Mouse (Mus musculus) forebrain, embryonic 14.5 days (tissue): Measurements from ENCODE around the gene Mrpl51. TPM values are rescaled to one million over a fixed set of nuclear protein-coding genes. Genes with fewer than 3 reads are reported as not detected.

Experiments used
- ATAC-seq: fragments of 200-750 bp; cut with Nextera tagmentation; 2 replicates; pipeline ENCODE4 v1.8.0; 2017; ENCODE audit warnings: mild to moderate bottlenecking, moderate library complexity
- DNase-seq: peaks from one replicate; pipeline ENCODE4 v3.0.0-alpha.2; 2015; ENCODE audit warnings: low spot score
- H3K27ac ChIP-seq: fragments of 300-500 bp; sonication (generic); 2 replicates; pipeline ENCODE4 v1.5.1; 2014; ENCODE audit warnings: low read depth, mild to moderate bottlenecking, control low read depth, low read length, moderate library complexity
- H3K27me3 ChIP-seq: fragments of 300-500 bp; sonication (generic); replicated peaks from 2 replicates; pipeline ENCODE4 v1.6.1; 2014; ENCODE audit warnings: low read length, control low read depth, mixed read lengths; ENCODE audit not compliant: control insufficient read depth, insufficient read depth
- H3K36me3 ChIP-seq: fragments of 300-500 bp; sonication (generic); 2 replicates; pipeline ENCODE4 v1.6.1; 2014; ENCODE audit warnings: low read length, control low read depth; ENCODE audit not compliant: control insufficient read depth, insufficient read depth
- H3K4me1 ChIP-seq: fragments of 300-500 bp; sonication (generic); 2 replicates; pipeline ENCODE4 v1.6.1; 2014; ENCODE audit warnings: antibody characterized with exemption, low read length, control low read depth; ENCODE audit not compliant: control insufficient read depth, insufficient read depth
- H3K4me2 ChIP-seq: fragments of 300-500 bp; sonication (generic); 2 replicates; pipeline ENCODE4 v1.6.1; 2014; ENCODE audit warnings: mild to moderate bottlenecking, control low read depth, low read length
- H3K4me3 ChIP-seq: fragments of 300-500 bp; sonication (generic); 2 replicates; pipeline ENCODE4 v1.5.1; 2014; ENCODE audit warnings: low read depth, low read length, control low read depth
- H3K9ac ChIP-seq: fragments of 300-500 bp; sonication (generic); 2 replicates; pipeline ENCODE4 v1.6.1; 2014; ENCODE audit warnings: mild to moderate bottlenecking, low read length, control low read depth, moderate library complexity
- H3K9me3 ChIP-seq: fragments of 300-500 bp; sonication (generic); replicated peaks from 2 replicates; pipeline ENCODE4 v1.6.1; 2016; ENCODE audit warnings: low read length, control low read depth, mixed read lengths; ENCODE audit not compliant: control insufficient read depth
- WGBS: fragments of 180-500 bp; shearing (Covaris S2); extraction: QIAGEN DNeasy Blood & Tissue Kit; methylation state at CpG from one replicate; pipeline ENCODE4 v1.1.7; 2014; 5-methylcytosine and 5-hydroxymethylcytosine counted together
- polyA plus RNA-seq: library from polyadenylated mRNA; unstranded; fragments of >200 nt; fragmentation: Nextera tagmentation; extraction: Ambion mirVana; gene quantifications from 2 replicates; pipeline ENCODE4 v1.2.1, GENCODE M21; 2014

The Mrpl51 gene
- polyA plus RNA-seq, 1 experiment from 2014 or later: 179 TPM

DNA sequence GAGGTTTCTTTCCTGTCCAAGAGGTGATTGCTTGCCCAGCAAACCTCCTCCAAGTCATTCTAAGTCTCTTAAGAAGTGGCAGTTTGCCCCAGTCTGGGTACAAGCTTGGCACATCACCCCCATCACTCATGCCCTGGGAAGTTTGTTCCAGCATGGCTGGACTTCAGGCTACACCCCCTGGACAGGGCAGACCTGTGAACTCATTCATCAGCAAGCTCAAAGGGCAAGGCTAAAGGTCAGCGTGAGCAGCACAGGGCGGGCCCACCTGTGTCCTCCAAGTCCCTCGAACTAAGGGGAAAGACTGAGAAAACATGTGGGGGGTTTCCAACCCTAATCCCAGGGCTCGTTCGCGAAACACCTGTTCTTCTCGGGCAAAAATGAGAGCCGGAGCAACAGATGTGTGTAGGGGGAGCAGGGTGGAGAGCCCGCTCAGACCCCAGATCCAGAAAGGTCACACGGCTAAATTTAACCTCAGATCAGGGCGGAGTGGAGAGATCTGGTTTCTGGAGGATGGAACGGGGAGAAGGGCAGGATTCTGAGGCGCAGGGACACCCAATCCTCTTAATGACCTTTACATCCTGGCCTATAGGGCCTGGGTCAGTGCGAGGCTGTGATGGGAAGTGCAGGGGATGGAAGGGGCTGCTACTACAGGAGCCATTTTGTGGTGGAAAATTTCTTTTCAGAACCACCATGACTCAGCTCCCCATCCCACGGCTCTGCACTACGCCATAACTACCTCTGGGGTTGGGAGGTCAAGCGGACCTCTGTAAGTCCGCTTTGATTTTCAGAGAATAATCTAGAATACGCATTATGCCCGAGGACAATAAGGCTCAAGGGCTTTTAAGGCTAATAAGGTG, 27.6 kb upstream of the Mrpl51 start:
- peaks cover 29% of the 10 kb centered on the region for H3K4me1 ChIP-seq
- no peaks in the 10 kb centered on the region for H3K9me3 ChIP-seq
- ATAC-seq (no peak), DNase-seq (no peak)
- H3K9ac ChIP-seq: peak overlapping the region; percentile 97
- H3K27me3 ChIP-seq: no peaks in the 10 kb centered on the region
- peak overlapping the region; percentile 96 for H3K4me2 ChIP-seq
- H3K4me3 ChIP-seq: peak overlapping the region; percentile 99
- H3K27ac ChIP-seq: peak overlapping the region; percentile 91
- WGBS: 4% methylated on average over 20 of the region's 20 CpGs
- H3K36me3 ChIP-seq: peaks cover 63% of the 10 kb centered on the region

GRCm38 (mm10) chr6:125164672-125165327, 26.8 kb upstream of the Mrpl51 start:
- DNase-seq (peak; percentile 80), ATAC-seq (peak; percentile 42)
- Histone ChIP-seq H3K27ac (peak overlapping the region; percentile 91), H3K9me3 (no peaks in the 10 kb centered on the region), H3K4me3 (peak overlapping the region; percentile 99), H3K27me3 (no peaks in the 10 kb centered on the region), H3K4me2 (peak overlapping the region; percentile 96), H3K4me1 (peaks cover 29% of the 10 kb centered on the region), H3K36me3 (peaks cover 63% of the 10 kb centered on the region), H3K9ac (peak overlapping the region; percentile 97)
- WGBS: under 1% methylated on average over 39 of the region's 39 CpGs

DNA sequence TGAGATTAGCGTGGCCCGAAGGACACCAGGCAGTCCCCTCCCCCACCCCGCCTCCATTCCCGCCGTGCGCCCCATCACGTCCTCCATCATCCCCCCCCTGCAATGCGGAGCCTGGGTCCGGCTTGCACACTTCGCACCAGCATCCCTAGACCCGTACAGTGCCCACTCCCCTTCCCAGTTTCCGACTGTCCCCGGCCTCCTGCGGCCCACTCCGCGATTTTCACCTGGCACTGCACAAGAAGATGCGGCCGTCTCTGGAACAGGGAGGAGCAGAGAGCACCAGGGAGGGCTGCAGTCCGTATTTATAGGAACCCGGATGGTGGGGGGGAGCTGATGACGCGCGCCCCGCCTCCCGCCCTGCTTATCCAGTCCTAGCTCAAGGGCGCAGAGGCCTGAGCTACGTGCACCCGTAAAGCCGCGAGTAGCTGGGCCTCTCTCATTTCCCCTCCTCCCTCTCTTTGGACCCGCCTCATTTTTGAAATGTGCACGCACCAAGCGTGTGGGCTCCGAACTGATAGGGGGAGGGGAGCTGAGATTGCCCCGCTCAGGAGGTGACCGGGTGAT, 26.2 kb upstream of the Mrpl51 start:
- peak overlapping the region; percentile 91 for H3K27ac ChIP-seq
- H3K4me1 ChIP-seq: peaks cover 29% of the 10 kb centered on the region
- H3K9me3 ChIP-seq: no peaks in the 10 kb centered on the region
- DNase-seq (peak; percentile 98), ATAC-seq (peak; percentile 93)
- H3K36me3 ChIP-seq: peaks cover 63% of the 10 kb centered on the region
- H3K9ac ChIP-seq: peak overlapping the region; percentile 97
- no peaks in the 10 kb centered on the region for H3K27me3 ChIP-seq
- peak overlapping the region; percentile 96 for H3K4me2 ChIP-seq
- H3K4me3 ChIP-seq: peak overlapping the region; percentile 99
- WGBS: under 1% methylated on average over 36 of the region's 36 CpGs

GRCm38 (mm10) chr6:125166051-125166751, 25.4 kb upstream of the Mrpl51 start, which contains the start of gene Gapdh:
TSS of gene Gapdh (minus strand) at chr6:125166467.
- H3K27ac ChIP-seq: peak within 1 kb of the TSS; percentile 91
- H3K4me1 ChIP-seq: peaks cover 29% of the 10 kb centered on the region
- peak within 1 kb of the TSS; percentile 96 for H3K4me2 ChIP-seq
- H3K9me3 ChIP-seq: no peaks in the 10 kb centered on the region
- no peaks in the 10 kb centered on the region for H3K27me3 ChIP-seq
- ATAC-seq: peak; percentile 14
- peaks cover 63% of the 10 kb centered on the region for H3K36me3 ChIP-seq
- H3K4me3 ChIP-seq: peak within 1 kb of the TSS; percentile 99
- DNase-seq: peak; percentile 70
- WGBS: under 1% methylated on average over 18 of the region's 18 CpGs
- peak within 1 kb of the TSS; percentile 97 for H3K9ac ChIP-seq

- H3K9ac ChIP-seq: peak overlapping the region; percentile 48; the same call in 1 of the 2 replicates
- ATAC-seq (no peak), DNase-seq (peak; percentile 69)
- peak overlapping the region; percentile 91 for H3K27ac ChIP-seq
- H3K27me3 ChIP-seq: no peaks in the 10 kb centered on the region
- 12% methylated on average over 10 of the region's 10 CpGs for WGBS
- H3K9me3 ChIP-seq: no peaks in the 10 kb centered on the region
- H3K36me3 ChIP-seq: peaks cover 66% of the 10 kb centered on the region
- H3K4me2 ChIP-seq: peak overlapping the region; percentile 96
- peaks cover 29% of the 10 kb centered on the region for H3K4me1 ChIP-seq
- peak overlapping the region; percentile 99 for H3K4me3 ChIP-seq
These were observed 24.5 kb upstream of the Mrpl51 start for GRCm38 (mm10) chr6:125166861-125167650.

- WGBS: 91% methylated on average over 14 of the region's 14 CpGs
- DNase-seq (no peak), ATAC-seq (no peak)
- no peak overlapping the region for H3K4me3 ChIP-seq
- peaks cover 69% of the 10 kb centered on the region for H3K36me3 ChIP-seq
- peaks cover 29% of the 10 kb centered on the region for H3K4me1 ChIP-seq
- H3K27me3 ChIP-seq: no peaks in the 10 kb centered on the region
- no peaks in the 10 kb centered on the region for H3K9me3 ChIP-seq
- no peak overlapping the region for H3K9ac ChIP-seq
- H3K4me2 ChIP-seq: no peak overlapping the region
- no peak overlapping the region for H3K27ac ChIP-seq
These were observed 23.5 kb upstream of the Mrpl51 start for GRCm38 (mm10) chr6:125168086-125168485.

GRCm38 (mm10) chr6:125170194-125170593, 21.4 kb upstream of the Mrpl51 start:
- Histone ChIP-seq H3K9me3 (no peaks in the 10 kb centered on the region), H3K9ac (no peak overlapping the region), H3K27ac (no peak overlapping the region), H3K36me3 (peaks cover 78% of the 10 kb centered on the region), H3K4me1 (peaks cover 18% of the 10 kb centered on the region), H3K27me3 (no peaks in the 10 kb centered on the region), H3K4me3 (no peak overlapping the region), H3K4me2 (no peak overlapping the region)
- WGBS: 88% methylated on average over 6 of the region's 6 CpGs
- DNase-seq (no peak), ATAC-seq (no peak)

GRCm38 (mm10) chr6:125172474-125172873, 19.1 kb upstream of the Mrpl51 start:
- ATAC-seq (no peak), DNase-seq (no peak)
- 95% methylated on average over 2 of the region's 2 CpGs for WGBS

More at GRCm38 (mm10) chr6:125172474-125172873, 19.1 kb upstream of the Mrpl51 start:
- Histone ChIP-seq H3K27ac (no peak overlapping the region), H3K4me2 (no peak overlapping the region), H3K9me3 (no peaks in the 10 kb centered on the region), H3K36me3 (peaks cover 99% of the 10 kb centered on the region), H3K4me1 (peaks cover 3% of the 10 kb centered on the region; the same call in 1 of the 2 replicates), H3K27me3 (no peaks in the 10 kb centered on the region), H3K4me3 (no peak overlapping the region), H3K9ac (no peak overlapping the region)
